ENCODE assay signal across 8 mouse cellular contexts in genomic region chr5:98184971-98185805, GRCm38 (mm10). TPM values are rescaled to one million over a fixed set of nuclear protein-coding genes. Genes with fewer than 3 reads are reported as not detected.
DNase-seq lines count a peak whose midpoint lies in the region; ATAC-seq lines count a peak whose summit lies in the region.

No protein-coding gene starts in this region.

- WGBS in embryonic facial prominence, embryonic 13.5 days = under 1% methylated on average over 82 of the region's 89 CpGs
- WGBS in heart, embryonic 11.5 days (ENCODE audit: insufficient replicate concordance) = under 1% methylated on average over 89 of the region's 89 CpGs
- under 1% methylated on average over 82 of the region's 89 CpGs for WGBS in kidney, embryonic 14.5 days
- WGBS in liver, embryonic 13.5 days (ENCODE audit: insufficient replicate concordance) = 1% methylated on average over 86 of the region's 89 CpGs
- WGBS in stomach, embryonic 14.5 days = under 1% methylated on average over 75 of the region's 89 CpGs

- peaks cover 100% of the 10 kb centered on the region for H3K27me3 ChIP-seq in erythroblast, embryonic 14.5 days (ENCODE audit: control insufficient read depth)
- H3K27me3 ChIP-seq in embryonic facial prominence, embryonic 13.5 days = peaks cover 99% of the 10 kb centered on the region
- H3K27me3 ChIP-seq in heart, embryonic 11.5 days (ENCODE audit: control insufficient read depth, insufficient read depth, low read length) = peaks cover 92% of the 10 kb centered on the region
- H3K27me3 ChIP-seq in kidney, embryonic 14.5 days (ENCODE audit: control insufficient read depth, insufficient read depth, low read length) = peaks cover 93% of the 10 kb centered on the region
- H3K27me3 ChIP-seq in liver, embryonic 13.5 days = peaks cover 100% of the 10 kb centered on the region
- H3K27me3 ChIP-seq in stomach, embryonic 14.5 days (ENCODE audit: control insufficient read depth, insufficient read depth, low read length) = peaks cover 73% of the 10 kb centered on the region

- no peaks in the 10 kb centered on the region for H3K36me3 ChIP-seq in erythroblast, embryonic 14.5 days (ENCODE audit: control insufficient read depth)
- no peaks in the 10 kb centered on the region for H3K36me3 ChIP-seq in embryonic facial prominence, embryonic 13.5 days
- H3K36me3 ChIP-seq in heart, embryonic 11.5 days (ENCODE audit: control insufficient read depth, insufficient read depth, low read length) = no peaks in the 10 kb centered on the region
- H3K36me3 ChIP-seq in kidney, embryonic 14.5 days (ENCODE audit: control insufficient read depth, insufficient read depth, low read length) = no peaks in the 10 kb centered on the region
- H3K36me3 ChIP-seq in liver, embryonic 13.5 days = no peaks in the 10 kb centered on the region
- H3K36me3 ChIP-seq in stomach, embryonic 14.5 days (ENCODE audit: control insufficient read depth, insufficient read depth, low read length) = no peaks in the 10 kb centered on the region

- H3K27ac ChIP-seq in embryonic facial prominence, embryonic 13.5 days = no peak overlapping the region
- no peak overlapping the region for H3K27ac ChIP-seq in heart, embryonic 11.5 days (ENCODE audit: low read depth, low read length)
- no peak overlapping the region for H3K27ac ChIP-seq in kidney, embryonic 14.5 days (ENCODE audit: low read depth, low read length)
- no peak overlapping the region for H3K27ac ChIP-seq in liver, embryonic 13.5 days
- no peak overlapping the region for H3K27ac ChIP-seq in stomach, embryonic 14.5 days (ENCODE audit: low read length)

- peak overlapping the region; percentile 64 for H3K9ac ChIP-seq in embryonic facial prominence, embryonic 13.5 days
- peak overlapping the region; percentile 54 for H3K9ac ChIP-seq in heart, embryonic 11.5 days (ENCODE audit: low read depth, low read length)
- H3K9ac ChIP-seq in kidney, embryonic 14.5 days (ENCODE audit: low read depth, low read length) = peak overlapping the region; percentile 50
- no peak overlapping the region for H3K9ac ChIP-seq in liver, embryonic 13.5 days
- no peak overlapping the region; the same call in 1 of the 2 replicates for H3K9ac ChIP-seq in stomach, embryonic 14.5 days (replicated peaks; ENCODE audit: low read depth, low read length)

- H3K4me1 ChIP-seq in erythroblast, embryonic 14.5 days (ENCODE audit: control insufficient read depth) = 0 out of 2 replicates have a peak, but pooled peaks cover 1% of the 10 kb centered on the region
- H3K4me1 ChIP-seq in embryonic facial prominence, embryonic 13.5 days = peaks cover 41% of the 10 kb centered on the region
- H3K4me1 ChIP-seq in heart, embryonic 11.5 days (ENCODE audit: control insufficient read depth, insufficient read depth, low read length) = peaks cover 14% of the 10 kb centered on the region
- peaks cover 10% of the 10 kb centered on the region; the same call in 1 of the 2 replicates for H3K4me1 ChIP-seq in kidney, embryonic 14.5 days (ENCODE audit: control insufficient read depth, insufficient read depth, low read length)
- peaks cover 12% of the 10 kb centered on the region for H3K4me1 ChIP-seq in liver, embryonic 13.5 days (replicated peaks)
- peaks cover 10% of the 10 kb centered on the region; the same call in 1 of the 2 replicates for H3K4me1 ChIP-seq in stomach, embryonic 14.5 days (ENCODE audit: control insufficient read depth, insufficient read depth, low read length)

- peak overlapping the region; percentile 92 for H3K4me2 ChIP-seq in embryonic facial prominence, embryonic 13.5 days
- peak overlapping the region; percentile 92 for H3K4me2 ChIP-seq in heart, embryonic 11.5 days
- H3K4me2 ChIP-seq in kidney, embryonic 14.5 days (replicated peaks; ENCODE audit: low read depth, low read length) = peak overlapping the region; percentile 92
- peak overlapping the region; percentile 68 for H3K4me2 ChIP-seq in liver, embryonic 13.5 days
- peak overlapping the region; percentile 94 for H3K4me2 ChIP-seq in stomach, embryonic 14.5 days (replicated peaks; ENCODE audit: low read depth, low read length)

- no peak; the same call in 1 of the 2 replicates for ATAC-seq in erythroblast, adult 5-6 weeks (replicated peaks; ENCODE audit: low FRiP score, poor library complexity, severe bottlenecking)
- ATAC-seq in embryonic facial prominence, embryonic 13.5 days (ENCODE audit: insufficient number of reproducible peaks, insufficient read depth, low FRiP score, low TSS enrichment, low read depth) = peak; percentile 44; the same call in 1 of the 2 replicates
- peak; percentile 40; the same call in 1 of the 2 replicates for ATAC-seq in heart, embryonic 11.5 days (replicated peaks; ENCODE audit: insufficient number of reproducible peaks, low FRiP score, low TSS enrichment)
- ATAC-seq in kidney, embryonic 14.5 days (ENCODE audit: low FRiP score, low TSS enrichment) = peak; percentile 58; the same call in 1 of the 2 replicates
- no peak; the same call in 1 of the 2 replicates for ATAC-seq in liver, embryonic 13.5 days (ENCODE audit: low read depth)
- ATAC-seq in stomach, embryonic 14.5 days (ENCODE audit: insufficient number of reproducible peaks, insufficient read depth, low FRiP score, low read depth) = peak; percentile 76

- H3K9me3 ChIP-seq in erythroblast, embryonic 14.5 days (ENCODE audit: control insufficient read depth, low read length) = peaks cover 4% of the 10 kb centered on the region; the same call in 1 of the 2 replicates
- no peaks in the 10 kb centered on the region for H3K9me3 ChIP-seq in embryonic facial prominence, embryonic 13.5 days
- H3K9me3 ChIP-seq in heart, embryonic 11.5 days (replicated peaks; ENCODE audit: control insufficient read depth, low read length) = no peaks in the 10 kb centered on the region
- no peaks in the 10 kb centered on the region for H3K9me3 ChIP-seq in kidney, embryonic 14.5 days (ENCODE audit: control insufficient read depth, low read length)
- H3K9me3 ChIP-seq in liver, embryonic 13.5 days (replicated peaks) = no peaks in the 10 kb centered on the region
- no peaks in the 10 kb centered on the region for H3K9me3 ChIP-seq in stomach, embryonic 14.5 days (ENCODE audit: control insufficient read depth, low read depth, low read length)

- DNase-seq in liver, embryonic 13.5 days = peak; percentile 17
- DNase-seq in neural tube, embryonic 10.5 days (ENCODE audit: extremely low spot score, low spot score) = peak; percentile 94

- peak overlapping the region; percentile 28 for H3K4me3 ChIP-seq in erythroblast, embryonic 14.5 days (replicated peaks)
- peak overlapping the region; percentile 57 for H3K4me3 ChIP-seq in embryonic facial prominence, embryonic 13.5 days
- H3K4me3 ChIP-seq in heart, embryonic 11.5 days (ENCODE audit: low read depth, low read length) = peak overlapping the region; percentile 58
- peak overlapping the region; percentile 53 for H3K4me3 ChIP-seq in kidney, embryonic 14.5 days (ENCODE audit: low read length)
- peak overlapping the region; percentile 52 for H3K4me3 ChIP-seq in liver, embryonic 13.5 days (replicated peaks)
- peak overlapping the region; percentile 52 for H3K4me3 ChIP-seq in stomach, embryonic 14.5 days (ENCODE audit: low read depth, low read length)

RNA-seq across cellular contexts. Expression of gene Prdm8, which starts 18.2 kb away (rescaled TPM):
- 0.02 TPM in 1 of 2 replicates, not detected in the other for polyA plus RNA-seq in erythroblast, embryonic 14.5 days (2012)
- not detected in 2 replicates for total RNA-seq in erythroblast, adult 5-6 weeks (2015; ENCODE audit: low replicate concordance)
- total RNA-seq in erythroblast, adult 5-6 weeks (2017; ENCODE audit: low replicate concordance) = not detected in 2 replicates
- polyA plus RNA-seq in embryonic facial prominence, embryonic 13.5 days (2015; fragmentation: Nextera tagmentation; extraction: Ambion mirVana) = 0.11 and 0.21 TPM in 2 replicates
- not detected in 2 replicates for polyA plus RNA-seq in heart, embryonic 11.5 days (2014; fragmentation: Nextera tagmentation; extraction: Ambion mirVana)
- not detected in 2 replicates for polyA plus RNA-seq in kidney, embryonic 14.5 days (2014; fragmentation: Nextera tagmentation; extraction: Ambion mirVana)
- polyA plus RNA-seq in liver, embryonic 13.5 days (2015; fragmentation: Nextera tagmentation; extraction: Ambion mirVana) = not detected in 2 replicates
- polyA plus RNA-seq in stomach, embryonic 14.5 days (2014; fragmentation: Nextera tagmentation; extraction: Ambion mirVana) = 0.22 TPM in 1 of 2 replicates, not detected in the other

Comparison
In these comparisons a context has a peak if more than half of its experiments do, and no peak if none do; other contexts are left out.
1. ATAC-seq: peak in embryonic facial prominence, embryonic 13.5 days (single experiment), heart, embryonic 11.5 days (single experiment), kidney, embryonic 14.5 days (single experiment) and stomach, embryonic 14.5 days (single experiment); none in erythroblast, adult 5-6 weeks (single experiment) and liver, embryonic 13.5 days (single experiment).
2. H3K9ac ChIP-seq: peak in embryonic facial prominence, embryonic 13.5 days (single experiment), heart, embryonic 11.5 days (single experiment) and kidney, embryonic 14.5 days (single experiment); none in liver, embryonic 13.5 days (single experiment) and stomach, embryonic 14.5 days (single experiment).
3. Peak in every context shown above with its lines, with median percentiles within 50 percentile points of each other: H3K4me3 ChIP-seq and H3K4me2 ChIP-seq.